Mouse (Mus musculus): ENCODE measurements around the gene Fgr. TPM values are rescaled to one million over a fixed set of nuclear protein-coding genes. Genes with fewer than 3 reads are reported as not detected.

Fgr gene
- polyA plus RNA-seq, 1 experiment from 2014 or later: 0.44 TPM

DNA sequence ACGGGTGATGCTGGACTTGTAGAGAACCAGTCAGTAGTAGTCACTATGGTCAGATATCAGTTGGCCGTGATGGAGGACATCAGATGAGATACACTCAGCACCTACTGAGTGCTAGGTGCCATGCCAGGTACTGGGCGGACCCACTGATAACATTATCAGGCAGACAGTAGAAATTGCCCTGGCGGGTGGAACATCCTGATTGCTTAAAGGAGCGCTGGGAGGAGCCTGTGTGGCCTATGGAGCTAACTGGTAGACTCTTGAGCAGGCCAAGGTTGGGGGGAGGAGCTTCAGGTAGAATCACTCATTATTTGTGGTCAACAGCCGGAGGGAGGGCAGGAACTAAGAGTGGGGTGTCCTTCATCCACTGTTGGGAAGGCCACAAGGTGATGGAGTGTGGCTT, 54.3 kb downstream of the Fgr start:
- no peak overlapping the region for H3K4me3 ChIP-seq (ENCODE audit: low read length)
- H3K4me2 ChIP-seq (replicated peaks; ENCODE audit: low read depth, low read length): no peak overlapping the region
- H3K27ac ChIP-seq (ENCODE audit: low read length): no peak overlapping the region
- H3K9ac ChIP-seq (replicated peaks; ENCODE audit: low read length): no peak overlapping the region
- ATAC-seq (ENCODE audit: low FRiP score, low TSS enrichment): no peak
- no peaks in the 10 kb centered on the region for H3K9me3 ChIP-seq (ENCODE audit: low read length)
- H3K27me3 ChIP-seq (ENCODE audit: insufficient read depth, low read length): no peaks in the 10 kb centered on the region
- WGBS: 88% methylated on average over 6 of the region's 6 CpGs
- peaks cover 56% of the 10 kb centered on the region for H3K4me1 ChIP-seq (ENCODE audit: insufficient read depth, low read length)
- peaks cover 1% of the 10 kb centered on the region; the same call in 1 of the 2 replicates for H3K36me3 ChIP-seq (ENCODE audit: insufficient read depth, low read length)

DNA sequence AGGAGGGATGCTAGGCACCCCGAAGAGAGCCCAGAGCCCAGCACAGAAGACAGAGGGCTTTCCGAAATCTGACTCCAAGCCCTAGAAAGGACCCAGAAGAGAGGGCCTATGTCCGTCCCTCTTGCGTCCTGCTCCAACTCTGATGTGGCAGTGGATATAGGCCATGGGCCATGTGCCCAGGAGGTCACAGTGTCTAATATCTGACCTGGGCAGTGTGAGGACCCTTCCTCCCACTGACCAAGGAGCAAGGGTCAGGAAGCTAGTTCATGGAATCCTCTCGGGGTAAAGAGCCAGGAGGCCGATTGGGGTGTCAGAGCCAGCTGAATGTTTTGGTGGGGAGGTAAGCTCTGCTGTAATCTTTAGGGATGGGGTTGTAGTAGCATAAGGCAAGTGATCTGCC, 55.0 kb downstream of the Fgr start:
- no peak overlapping the region for H3K9ac ChIP-seq (replicated peaks; ENCODE audit: low read length)
- H3K27me3 ChIP-seq (ENCODE audit: insufficient read depth, low read length): no peaks in the 10 kb centered on the region
- H3K27ac ChIP-seq (ENCODE audit: low read length): no peak overlapping the region
- no peak overlapping the region for H3K4me3 ChIP-seq (ENCODE audit: low read length)
- H3K9me3 ChIP-seq (ENCODE audit: low read length): no peaks in the 10 kb centered on the region
- ATAC-seq (ENCODE audit: low FRiP score, low TSS enrichment): no peak
- no peak overlapping the region for H3K4me2 ChIP-seq (replicated peaks; ENCODE audit: low read depth, low read length)
- peaks cover 49% of the 10 kb centered on the region for H3K4me1 ChIP-seq (ENCODE audit: insufficient read depth, low read length)
- no peaks in the 10 kb centered on the region for H3K36me3 ChIP-seq (ENCODE audit: insufficient read depth, low read length)
- WGBS: 58% methylated on average over 6 of the region's 6 CpGs

DNA sequence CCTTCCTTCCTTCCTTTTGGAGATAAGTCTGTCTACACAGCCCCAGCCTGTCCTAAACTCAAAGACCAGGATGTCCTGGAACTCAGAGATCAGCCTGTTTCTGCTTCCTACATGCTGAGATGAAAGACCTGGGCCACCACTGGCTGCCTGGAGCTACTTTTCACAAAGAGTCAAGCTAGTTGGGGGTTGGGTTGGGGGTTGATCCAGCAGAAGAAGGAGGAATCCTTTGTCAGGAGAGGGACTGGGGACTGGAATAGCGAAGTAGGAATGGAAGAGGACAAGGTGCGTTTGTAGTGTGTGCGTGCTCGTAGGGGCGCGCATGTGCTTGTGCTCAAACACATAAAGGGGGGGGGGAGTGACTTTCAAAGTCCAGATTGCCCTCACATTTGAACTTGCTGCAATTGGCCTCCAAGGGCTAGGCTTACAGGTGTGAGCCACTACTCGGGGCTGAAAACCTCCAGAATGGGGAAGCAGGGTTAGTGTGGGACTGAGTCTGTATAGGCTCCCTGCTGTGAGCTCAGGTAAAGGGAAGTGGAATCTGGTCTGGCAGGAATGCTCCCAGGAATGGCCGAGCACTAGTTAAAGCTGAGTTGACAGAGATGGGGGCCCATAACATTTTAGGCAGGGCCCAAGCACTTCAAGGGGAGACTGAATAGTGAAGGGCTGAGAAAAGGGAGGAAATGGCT, 58.7 kb downstream of the Fgr start:
- Histone ChIP-seq H3K9me3 (ENCODE audit: low read length) (no peaks in the 10 kb centered on the region), H3K9ac (replicated peaks; ENCODE audit: low read length) (no peak overlapping the region), H3K4me1 (ENCODE audit: insufficient read depth, low read length) (peaks cover 47% of the 10 kb centered on the region), H3K27me3 (ENCODE audit: insufficient read depth, low read length) (no peaks in the 10 kb centered on the region), H3K36me3 (ENCODE audit: insufficient read depth, low read length) (no peaks in the 10 kb centered on the region), H3K4me3 (ENCODE audit: low read length) (no peak overlapping the region), H3K4me2 (replicated peaks; ENCODE audit: low read depth, low read length) (no peak overlapping the region), H3K27ac (ENCODE audit: low read length) (no peak overlapping the region)
- no peak for ATAC-seq (ENCODE audit: low FRiP score, low TSS enrichment)
- 85% methylated on average over 8 of the region's 8 CpGs for WGBS

DNA sequence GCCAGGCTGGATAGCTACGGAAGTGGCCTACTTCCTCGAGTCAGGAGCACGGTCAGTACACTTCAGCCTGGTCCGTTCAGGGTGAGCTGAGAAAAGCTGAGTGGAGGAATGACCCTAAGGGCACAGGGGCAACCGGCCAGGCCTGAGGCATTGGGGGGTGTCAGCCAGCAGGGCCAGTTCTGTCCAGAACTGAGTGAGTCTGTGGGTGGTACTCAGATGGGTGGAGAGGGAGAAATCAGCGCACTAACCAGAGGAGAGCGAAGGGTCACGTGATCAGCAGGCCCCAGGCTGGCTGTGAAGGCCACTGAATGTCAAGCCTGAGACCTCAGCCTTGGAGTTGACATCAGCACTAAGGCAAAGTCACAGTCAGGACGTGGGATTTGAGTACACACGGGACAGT, 60.6 kb downstream of the Fgr start:
- H3K4me3 ChIP-seq (ENCODE audit: low read length): no peak overlapping the region
- peaks cover 50% of the 10 kb centered on the region for H3K4me1 ChIP-seq (ENCODE audit: insufficient read depth, low read length)
- H3K27ac ChIP-seq (ENCODE audit: low read length): peak overlapping the region; percentile 61; the same call in 1 of the 2 replicates
- H3K27me3 ChIP-seq (ENCODE audit: insufficient read depth, low read length): no peaks in the 10 kb centered on the region
- WGBS: 61% methylated on average over 10 of the region's 10 CpGs
- H3K9me3 ChIP-seq (ENCODE audit: low read length): no peaks in the 10 kb centered on the region
- no peak overlapping the region for H3K9ac ChIP-seq (replicated peaks; ENCODE audit: low read length)
- H3K4me2 ChIP-seq (replicated peaks; ENCODE audit: low read depth, low read length): no peak overlapping the region
- ATAC-seq (ENCODE audit: low FRiP score, low TSS enrichment): no peak; the same call in 1 of the 2 replicates
- H3K36me3 ChIP-seq (ENCODE audit: insufficient read depth, low read length): no peaks in the 10 kb centered on the region

DNA sequence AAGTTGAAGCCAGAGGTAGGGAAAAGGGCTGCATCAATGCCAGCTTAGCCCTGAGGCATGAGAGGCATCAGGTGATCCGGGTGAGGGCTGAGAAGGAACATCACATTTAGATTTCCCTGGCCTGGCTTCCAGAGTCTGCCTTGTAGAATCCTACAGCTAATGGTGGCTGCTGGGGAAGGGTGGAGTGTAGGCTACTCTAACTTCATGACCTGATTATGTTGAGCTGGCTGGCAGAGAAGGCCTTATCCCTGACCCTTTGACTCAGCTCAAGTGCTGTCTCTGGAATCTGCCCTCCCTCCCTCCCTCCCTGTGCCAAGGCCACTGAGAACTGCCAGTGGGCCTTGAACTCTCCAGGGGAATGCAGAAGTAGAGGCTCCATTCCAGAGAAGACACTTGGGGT, 61.6 kb downstream of the Fgr start:
- H3K27me3 ChIP-seq (ENCODE audit: insufficient read depth, low read length): no peaks in the 10 kb centered on the region
- peaks cover 50% of the 10 kb centered on the region for H3K4me1 ChIP-seq (ENCODE audit: insufficient read depth, low read length)
- H3K9ac ChIP-seq (replicated peaks; ENCODE audit: low read length): no peak overlapping the region
- H3K4me3 ChIP-seq (ENCODE audit: low read length): no peak overlapping the region
- H3K36me3 ChIP-seq (ENCODE audit: insufficient read depth, low read length): no peaks in the 10 kb centered on the region
- 88% methylated on average over 1 of the region's 1 CpGs for WGBS
- H3K9me3 ChIP-seq (ENCODE audit: low read length): no peaks in the 10 kb centered on the region
- ATAC-seq (ENCODE audit: low FRiP score, low TSS enrichment): no peak
- H3K27ac ChIP-seq (ENCODE audit: low read length): no peak overlapping the region
- H3K4me2 ChIP-seq (replicated peaks; ENCODE audit: low read depth, low read length): no peak overlapping the region

DNA sequence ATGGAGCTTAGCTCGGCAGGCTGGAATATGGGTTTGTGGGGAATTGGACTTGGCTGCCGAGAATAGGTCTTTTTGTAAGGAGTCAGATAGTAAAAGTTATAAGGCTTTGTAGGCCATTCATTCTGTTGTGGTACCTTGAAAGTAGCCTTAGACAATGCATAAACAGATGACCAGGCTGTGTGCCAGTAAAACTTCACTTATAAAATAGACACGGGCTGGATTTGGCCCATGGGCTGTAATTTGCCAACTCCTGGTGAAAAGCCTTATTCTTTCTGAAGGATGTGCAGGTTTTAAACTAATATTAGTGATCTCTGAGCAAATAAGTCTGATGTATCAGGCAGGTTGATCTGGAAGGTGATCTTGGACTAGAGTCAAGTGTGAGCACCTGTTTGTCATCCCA, 62.1 kb downstream of the Fgr start:
- Histone ChIP-seq H3K27ac (ENCODE audit: low read length) (no peak overlapping the region), H3K4me1 (ENCODE audit: insufficient read depth, low read length) (peaks cover 55% of the 10 kb centered on the region), H3K9ac (replicated peaks; ENCODE audit: low read length) (no peak overlapping the region), H3K9me3 (ENCODE audit: low read length) (no peaks in the 10 kb centered on the region), H3K27me3 (ENCODE audit: insufficient read depth, low read length) (no peaks in the 10 kb centered on the region), H3K4me3 (ENCODE audit: low read length) (no peak overlapping the region), H3K36me3 (ENCODE audit: insufficient read depth, low read length) (no peaks in the 10 kb centered on the region), H3K4me2 (replicated peaks; ENCODE audit: low read depth, low read length) (no peak overlapping the region)
- ATAC-seq (ENCODE audit: low FRiP score, low TSS enrichment): no peak
- 73% methylated on average over 3 of the region's 3 CpGs for WGBS

DNA sequence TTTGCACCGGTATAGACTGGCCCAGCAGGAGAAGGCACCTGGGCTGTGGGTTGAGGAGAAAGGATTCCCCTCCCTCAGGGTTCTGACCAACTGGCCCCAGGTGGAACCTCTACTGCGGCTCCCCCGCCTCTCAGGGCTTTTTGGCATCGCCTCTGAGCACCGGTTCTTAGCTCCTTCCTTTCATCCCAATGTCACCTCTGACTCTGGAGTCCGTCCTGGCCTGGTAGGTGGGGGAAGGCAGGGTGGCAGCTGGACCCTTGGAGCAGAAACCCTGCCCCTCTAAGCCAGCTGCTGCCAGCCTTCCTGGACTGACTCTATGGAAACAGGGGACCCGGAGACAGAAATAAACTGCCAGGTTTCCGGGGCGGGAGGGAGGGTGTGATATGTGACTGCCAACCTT, 63.4 kb downstream of the Fgr start:
- WGBS: 32% methylated on average over 9 of the region's 9 CpGs
- Histone ChIP-seq H3K27me3 (ENCODE audit: insufficient read depth, low read length) (no peaks in the 10 kb centered on the region), H3K4me3 (ENCODE audit: low read length) (no peak overlapping the region), H3K9ac (replicated peaks; ENCODE audit: low read length) (no peak overlapping the region), H3K4me2 (replicated peaks; ENCODE audit: low read depth, low read length) (peak overlapping the region; percentile 100), H3K4me1 (ENCODE audit: insufficient read depth, low read length) (peaks cover 69% of the 10 kb centered on the region), H3K27ac (ENCODE audit: low read length) (no peak overlapping the region), H3K9me3 (ENCODE audit: low read length) (no peaks in the 10 kb centered on the region), H3K36me3 (ENCODE audit: insufficient read depth, low read length) (no peaks in the 10 kb centered on the region)
- ATAC-seq (ENCODE audit: low FRiP score, low TSS enrichment): no peak

DNA sequence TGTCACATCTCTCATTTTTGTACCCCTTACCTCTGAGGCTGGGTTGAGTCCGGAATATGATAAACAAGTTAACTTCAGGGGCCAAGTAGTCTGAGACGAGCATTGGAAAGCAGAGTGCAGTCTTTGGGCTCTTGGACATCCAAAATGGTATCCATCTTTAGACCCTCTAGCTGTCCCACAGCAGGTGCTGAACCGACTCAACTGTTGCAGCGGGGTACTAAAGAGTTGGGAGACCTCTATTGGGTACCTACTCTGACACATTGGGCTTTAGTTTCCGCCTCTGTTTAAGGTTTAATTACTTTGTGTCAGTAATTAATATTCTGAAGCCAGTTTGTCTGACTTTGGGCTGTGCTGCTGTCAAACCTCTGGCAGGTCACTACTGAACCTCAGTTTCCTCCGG, 63.9 kb downstream of the Fgr start:
- 20% methylated on average over 6 of the region's 6 CpGs for WGBS
- H3K4me2 ChIP-seq (replicated peaks; ENCODE audit: low read depth, low read length): peak overlapping the region; percentile 100
- peaks cover 74% of the 10 kb centered on the region for H3K4me1 ChIP-seq (ENCODE audit: insufficient read depth, low read length)
- peak overlapping the region; percentile 65 for H3K4me3 ChIP-seq (ENCODE audit: low read length)
- H3K9me3 ChIP-seq (ENCODE audit: low read length): no peaks in the 10 kb centered on the region
- no peaks in the 10 kb centered on the region for H3K27me3 ChIP-seq (ENCODE audit: insufficient read depth, low read length)
- no peaks in the 10 kb centered on the region for H3K36me3 ChIP-seq (ENCODE audit: insufficient read depth, low read length)
- H3K27ac ChIP-seq (ENCODE audit: low read length): peak overlapping the region; percentile 94; the same call in 1 of the 2 replicates
- peak overlapping the region; percentile 84; the same call in 1 of the 2 replicates for H3K9ac ChIP-seq (replicated peaks; ENCODE audit: low read length)
- no peak for ATAC-seq (ENCODE audit: low FRiP score, low TSS enrichment)

DNA sequence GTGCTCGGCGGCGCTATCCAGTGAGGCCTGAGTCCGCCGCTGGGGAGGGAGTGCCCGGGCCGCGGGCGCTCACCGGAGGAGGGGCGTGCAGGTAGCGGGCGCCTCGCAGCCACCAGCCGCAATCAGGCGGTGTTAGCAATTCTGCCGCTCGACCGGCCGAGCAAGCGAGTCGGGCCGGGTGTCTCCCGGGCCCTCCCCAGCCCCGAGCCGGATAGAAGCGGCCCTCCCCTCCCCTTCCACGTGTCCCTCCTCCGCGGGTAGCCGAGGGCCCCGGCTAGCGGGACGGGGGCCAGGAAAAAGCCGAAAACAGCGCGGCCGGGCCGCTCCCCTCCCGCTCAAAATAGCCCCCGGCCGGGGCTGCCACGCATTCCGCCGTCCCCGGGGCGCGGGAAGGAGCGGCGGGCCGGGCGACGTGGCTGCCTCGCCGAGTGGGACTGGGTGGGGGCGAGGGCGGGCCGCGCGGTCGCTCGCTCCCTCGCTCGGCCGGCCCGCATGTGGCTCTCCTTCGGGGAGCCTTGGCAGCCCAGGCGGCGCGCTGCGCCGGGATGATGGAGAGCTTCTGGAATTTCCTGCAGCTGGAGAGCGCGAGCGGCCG, 64.7 kb downstream of the Fgr start:
- under 1% methylated on average over 62 of the region's 76 CpGs for WGBS
- peak overlapping the region; percentile 84 for H3K9ac ChIP-seq (replicated peaks; ENCODE audit: low read length)
- peak overlapping the region; percentile 94 for H3K27ac ChIP-seq (ENCODE audit: low read length)
- peaks cover 82% of the 10 kb centered on the region for H3K4me1 ChIP-seq (ENCODE audit: insufficient read depth, low read length)
- H3K4me2 ChIP-seq (replicated peaks; ENCODE audit: low read depth, low read length): peak overlapping the region; percentile 100
- H3K4me3 ChIP-seq (ENCODE audit: low read length): peak overlapping the region; percentile 65
- H3K27me3 ChIP-seq (ENCODE audit: insufficient read depth, low read length): no peaks in the 10 kb centered on the region
- no peaks in the 10 kb centered on the region for H3K9me3 ChIP-seq (ENCODE audit: low read length)
- H3K36me3 ChIP-seq (ENCODE audit: insufficient read depth, low read length): no peaks in the 10 kb centered on the region
- peak; percentile 65; the same call in 1 of the 2 replicates for ATAC-seq (ENCODE audit: low FRiP score, low TSS enrichment)

DNA sequence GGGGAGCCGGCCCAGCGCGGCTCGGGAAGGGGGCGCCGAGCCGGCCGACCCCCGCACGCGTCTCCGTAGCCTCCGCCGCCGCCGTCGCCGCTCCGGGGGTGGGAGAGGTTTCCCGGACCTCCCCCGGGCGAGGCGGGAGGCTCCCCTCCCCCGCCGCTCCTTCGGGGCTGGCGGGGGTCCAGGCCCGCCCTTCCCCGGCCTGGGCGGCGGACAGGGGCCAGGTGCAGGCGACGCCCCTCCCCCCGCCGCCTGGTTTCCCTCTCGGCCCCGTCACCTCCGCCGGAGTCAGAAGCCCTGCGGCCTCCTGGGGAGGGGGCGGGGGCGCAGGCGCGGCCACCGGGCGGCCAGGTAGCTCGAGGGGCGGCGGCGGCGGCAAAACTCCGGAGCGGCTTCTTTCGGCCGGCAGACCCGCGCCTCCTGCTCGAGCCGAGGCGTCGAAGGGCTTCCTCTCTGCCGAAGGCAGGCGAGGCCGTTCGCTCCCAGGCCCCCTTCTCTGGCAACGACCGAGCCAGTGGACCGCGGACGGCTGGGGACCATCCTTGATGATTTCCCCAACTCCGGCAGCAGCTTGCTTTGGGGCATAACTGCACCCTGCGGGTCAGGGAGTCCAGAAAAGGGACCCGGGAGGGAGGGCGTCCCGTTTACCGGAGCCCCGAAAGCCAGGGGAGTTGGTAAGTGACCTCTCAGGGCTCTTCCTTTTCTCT, 65.4 kb downstream of the Fgr start:
- Histone ChIP-seq H3K9ac (replicated peaks; ENCODE audit: low read length) (peak overlapping the region; percentile 84), H3K9me3 (ENCODE audit: low read length) (no peaks in the 10 kb centered on the region), H3K4me1 (ENCODE audit: insufficient read depth, low read length) (peaks cover 85% of the 10 kb centered on the region), H3K27ac (ENCODE audit: low read length) (peak overlapping the region; percentile 94), H3K36me3 (ENCODE audit: insufficient read depth, low read length) (no peaks in the 10 kb centered on the region), H3K27me3 (ENCODE audit: insufficient read depth, low read length) (no peaks in the 10 kb centered on the region), H3K4me2 (replicated peaks; ENCODE audit: low read depth, low read length) (peak overlapping the region; percentile 100), H3K4me3 (ENCODE audit: low read length) (peak overlapping the region; percentile 65)
- under 1% methylated on average over 61 of the region's 77 CpGs for WGBS
- peak; percentile 41; the same call in 1 of the 2 replicates for ATAC-seq (ENCODE audit: low FRiP score, low TSS enrichment)
